Mouse (Mus musculus): ENCODE data around the gene Prune1.

DNA sequence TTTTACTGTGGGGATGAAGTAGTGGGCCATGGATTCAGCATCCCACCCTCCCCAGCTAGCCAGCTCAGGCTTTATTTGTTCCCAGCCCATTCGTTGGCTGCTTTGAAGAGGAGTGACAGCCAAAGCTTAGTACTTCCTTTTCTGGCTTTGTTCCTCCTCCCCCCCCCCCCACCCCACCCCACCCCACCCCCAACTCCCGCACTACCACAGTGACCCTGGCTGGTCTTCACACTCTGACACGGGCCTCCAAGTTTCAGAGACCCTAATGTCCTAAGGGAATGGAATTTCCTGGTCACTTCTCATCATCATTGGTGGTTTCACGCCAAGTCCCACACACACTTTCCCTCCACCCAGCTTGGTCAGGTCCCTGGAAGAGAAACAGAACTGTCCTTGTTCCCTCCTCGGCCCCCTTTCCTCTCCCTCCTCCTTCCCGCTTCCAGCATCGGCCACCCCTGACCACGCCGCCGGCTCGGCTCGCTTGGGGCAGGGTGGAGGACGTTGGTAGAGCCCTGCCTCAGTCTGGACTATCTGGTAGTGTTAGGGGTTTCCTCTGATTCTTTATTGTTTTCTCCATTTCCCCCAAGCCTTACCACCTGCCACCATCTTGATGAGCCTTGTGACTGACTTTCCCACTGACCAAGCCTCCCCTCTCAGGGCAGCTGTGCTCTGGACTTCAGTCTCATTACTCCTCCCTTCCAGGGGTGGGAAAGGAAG lies 51.9 kb downstream of the Prune1 start:
- TF ChIP-seq CTCF (IDR thresholded peaks at IDR 0.05; ENCODE audit: insufficient read depth, low read length) (no peak), POLR2A (IDR thresholded peaks at IDR 0.05; ENCODE audit: borderline replicate concordance, extremely low read depth, low read depth, low read length) (peak; percentile 59; the same call in 1 of the 2 replicates)

Measured in lung, adult 2 months (tissue).